Mouse (Mus musculus): ENCODE measurements around the gene Lsm12. TPM values are rescaled to one million over a fixed set of nuclear protein-coding genes. Genes with fewer than 3 reads are reported as not detected.

Lsm12 gene
- 55.4 to 61.7 TPM (median 58.0 TPM) in 4 replicates for total RNA-seq (2023)

GRCm38 (mm10) chr11:102184646-102185495 is at the start of gene Lsm12:
TSS of gene Lsm12 (minus strand) at chr11:102185296.

GRCm38 (mm10) chr11:102230006-102230741 is 45.1 kb upstream of the Lsm12 start, which contains the start of gene Hdac5:
TSS of gene Hdac5 (minus strand) at chr11:102230166.

DNA sequence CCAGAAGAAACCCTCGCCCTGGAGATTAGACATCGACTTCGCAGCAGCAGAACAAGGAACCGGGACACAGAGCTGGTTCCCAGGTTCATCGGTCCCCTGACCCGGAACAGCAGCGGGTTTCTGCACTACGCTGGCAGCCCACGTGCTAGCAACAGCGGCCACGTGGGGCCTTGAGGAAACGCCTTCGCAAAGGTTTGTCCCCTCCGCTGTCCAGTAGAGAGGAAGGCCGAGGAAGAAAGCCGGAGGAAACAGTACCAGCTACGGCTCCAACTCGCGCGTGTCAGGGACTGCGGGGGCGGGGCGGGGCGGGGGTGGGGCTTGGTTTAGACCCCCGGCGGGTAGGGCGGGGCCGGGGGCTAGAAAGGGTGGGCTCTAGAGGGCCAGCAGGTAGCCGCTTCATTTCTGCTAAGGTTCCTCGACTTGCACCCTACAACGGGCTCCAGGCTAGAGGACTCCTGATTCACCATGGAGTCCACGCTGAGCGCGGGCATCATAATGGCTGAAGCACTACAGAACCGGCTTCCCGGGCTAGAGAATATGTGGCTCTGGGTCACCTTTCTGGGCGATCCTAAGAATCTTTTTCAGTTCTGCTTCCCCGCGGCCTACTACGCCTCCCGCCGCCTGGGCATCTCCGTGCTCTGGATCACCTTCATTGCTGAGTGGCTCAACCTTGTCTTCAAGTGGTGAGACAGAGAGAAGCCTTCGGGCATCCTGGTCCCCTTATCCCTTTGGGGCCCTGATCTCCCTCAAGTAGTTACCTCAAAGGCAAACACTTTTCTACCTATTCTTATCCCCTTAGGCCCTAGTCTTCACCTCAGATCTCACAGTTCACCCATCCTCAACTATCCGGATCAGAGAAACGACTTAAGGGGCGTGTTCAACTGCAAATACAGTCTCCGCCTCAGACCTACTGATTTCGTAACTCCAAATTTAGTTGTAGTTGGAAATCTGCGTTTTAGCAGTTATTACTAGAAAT is 4.7 kb upstream of the Lsm12 start, which contains the start of gene G6pc3:
Gene G6pc3 (plus strand): TSS at position 160 of the 976 bp plus-strand sequence.

DNA sequence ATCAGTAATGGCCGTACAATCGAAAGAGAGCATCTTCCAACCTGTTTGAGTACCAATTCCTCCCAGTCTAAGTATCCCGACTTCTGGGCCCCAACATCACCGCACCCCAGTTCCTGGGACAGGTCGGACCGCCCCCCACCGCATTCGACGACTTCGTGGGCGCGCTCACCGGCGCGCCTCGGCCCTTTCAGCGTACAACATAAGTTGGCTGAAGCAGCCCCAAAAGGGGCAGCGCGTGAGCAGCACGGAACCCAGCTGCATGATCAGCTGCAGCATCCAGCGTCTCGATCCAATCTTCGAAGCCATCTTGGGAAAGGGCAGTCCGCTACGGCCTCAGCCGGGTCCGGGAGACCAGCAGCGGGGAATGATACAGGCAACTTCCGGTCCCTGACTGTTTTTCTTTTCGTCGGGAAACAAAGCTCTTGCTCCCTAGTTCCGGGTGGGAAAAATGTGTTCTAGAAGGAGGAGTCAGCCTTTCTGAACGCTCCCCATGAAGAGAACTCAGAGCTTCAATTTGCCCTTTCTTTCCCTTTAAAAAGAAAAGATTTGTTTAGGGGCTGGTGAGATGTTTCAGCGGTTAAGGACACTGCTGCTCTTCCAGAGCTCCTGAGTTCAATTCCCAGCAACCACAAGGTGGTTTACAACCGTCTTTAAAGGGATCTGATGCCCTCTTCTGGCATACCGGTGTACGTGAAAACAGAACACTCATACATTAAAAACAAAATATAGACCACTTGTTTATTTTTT is 28.9 kb downstream of the Lsm12 start, which contains the start of gene Tmem101:
Gene Tmem101 (minus strand): TSS at position 366 of the 747 bp plus-strand sequence.

GRCm38 (mm10) chr11:102145471-102146001 is 39.6 kb downstream of the Lsm12 start, which contains the start of gene Nags:
TSS of gene Nags (plus strand) at chr11:102145513.

Other genes starting within 250 kb of the Lsm12 start
- gene Sost, start 218.3 kb downstream of the Lsm12 start, total RNA-seq (2023), result not detected in 4 replicates
- gene Cfap97d1, start 201.0 kb downstream of the Lsm12 start, total RNA-seq (2023), result not detected in 4 replicates
- 29.5 to 31.8 TPM (median 30.8 TPM) in 4 replicates for gene Dusp3, start 198.3 kb downstream of the Lsm12 start, total RNA-seq (2023)
- gene Mpp3, start 156.8 kb downstream of the Lsm12 start, total RNA-seq (2023), result not detected in 4 replicates
- gene Cd300lg, start 143.8 kb downstream of the Lsm12 start, total RNA-seq (2023), result 0.33 TPM in 1 of 4 replicates, not detected in the others
- gene Mpp2, start 96.8 kb downstream of the Lsm12 start, total RNA-seq (2023), result not detected in 4 replicates
- gene Ppy, start 84.0 kb downstream of the Lsm12 start, total RNA-seq (2023), result not detected in 4 replicates
- gene Pyy, start 77.5 kb downstream of the Lsm12 start, total RNA-seq (2023), result not detected in 4 replicates
- gene Nags, start 39.8 kb downstream of the Lsm12 start, total RNA-seq (2023), result not detected in 4 replicates
- 6.5 to 9.5 TPM (median 6.8 TPM) in 4 replicates for gene Tmem101, start 28.9 kb downstream of the Lsm12 start, total RNA-seq (2023)
- gene G6pc3, start 4.3 kb upstream of the Lsm12 start, total RNA-seq (2023), result 46.3 to 53.9 TPM (median 49.4 TPM) in 4 replicates
- 128 to 150 TPM (median 136 TPM) in 4 replicates for gene Hdac5, start 44.9 kb upstream of the Lsm12 start, total RNA-seq (2023)
- gene BC030867, start 63.6 kb upstream of the Lsm12 start, total RNA-seq (2023), result 1.0 to 2.7 TPM (median 1.7 TPM) in 4 replicates
- not detected in 4 replicates for gene Asb16, start 83.4 kb upstream of the Lsm12 start, total RNA-seq (2023)
- gene Tmub2, start 99.6 kb upstream of the Lsm12 start, total RNA-seq (2023), result 44.2 to 52.2 TPM (median 49.6 TPM) in 4 replicates
- 68.6 to 76.7 TPM (median 71.8 TPM) in 4 replicates for gene Atxn7l3, start 111.3 kb upstream of the Lsm12 start, total RNA-seq (2023)
- 138 to 153 TPM (median 144 TPM) in 4 replicates for gene Ubtf, start 134.4 kb upstream of the Lsm12 start, total RNA-seq (2023)
- gene Slc4a1, start 180.9 kb upstream of the Lsm12 start, total RNA-seq (2023), result 0.69 TPM in 1 of 4 replicates, not detected in the others
- gene Rundc3a, start 208.1 kb upstream of the Lsm12 start, total RNA-seq (2023), result 1.1 to 6.1 TPM (median 2.3 TPM) in 4 replicates
- gene Slc25a39, start 222.7 kb upstream of the Lsm12 start, total RNA-seq (2023), result 37.6 to 44.2 TPM (median 41.6 TPM) in 4 replicates
- gene Grn, start 245.0 kb upstream of the Lsm12 start, total RNA-seq (2023), result 58.2 to 73.6 TPM (median 69.4 TPM) in 4 replicates

All from B cell, adult 62 days (primary cell).